Mouse (Mus musculus) ES-Bruce4 (cell line): ENCODE data around the gene Selenbp1.

Source experiments
- CTCF ChIP-seq: IDR thresholded peaks from one replicate; pipeline ENCODE4 v1.8.1; 2011; ENCODE audit warnings: low read depth, low read length
- POLR2A ChIP-seq: IDR thresholded peaks from one replicate; pipeline ENCODE4 v1.8.1; 2011; ENCODE audit warnings: low read length; ENCODE audit not compliant: insufficient read depth

- TF ChIP-seq POLR2A, result no peak
- no peak for TF ChIP-seq CTCF
Observed at GRCm38 (mm10) chr3:94902747-94903146, 30.1 kb upstream of the Selenbp1 start.
